Mouse (Mus musculus) embryo, embryonic 9.5 days (tissue): ENCODE measurements around the gene Ifi213.
"Not testable (repeated sequence)": the region's sequence is repeated elsewhere in the genome, so short reads cannot be mapped to it uniquely, and the experiment has no call there.

Source experiments
- DNase-seq: peaks from one replicate; pipeline ENCODE4 v3.0.0-alpha.2; 2017; ENCODE audit errors: extremely low spot score

Ifi213 gene

DNA sequence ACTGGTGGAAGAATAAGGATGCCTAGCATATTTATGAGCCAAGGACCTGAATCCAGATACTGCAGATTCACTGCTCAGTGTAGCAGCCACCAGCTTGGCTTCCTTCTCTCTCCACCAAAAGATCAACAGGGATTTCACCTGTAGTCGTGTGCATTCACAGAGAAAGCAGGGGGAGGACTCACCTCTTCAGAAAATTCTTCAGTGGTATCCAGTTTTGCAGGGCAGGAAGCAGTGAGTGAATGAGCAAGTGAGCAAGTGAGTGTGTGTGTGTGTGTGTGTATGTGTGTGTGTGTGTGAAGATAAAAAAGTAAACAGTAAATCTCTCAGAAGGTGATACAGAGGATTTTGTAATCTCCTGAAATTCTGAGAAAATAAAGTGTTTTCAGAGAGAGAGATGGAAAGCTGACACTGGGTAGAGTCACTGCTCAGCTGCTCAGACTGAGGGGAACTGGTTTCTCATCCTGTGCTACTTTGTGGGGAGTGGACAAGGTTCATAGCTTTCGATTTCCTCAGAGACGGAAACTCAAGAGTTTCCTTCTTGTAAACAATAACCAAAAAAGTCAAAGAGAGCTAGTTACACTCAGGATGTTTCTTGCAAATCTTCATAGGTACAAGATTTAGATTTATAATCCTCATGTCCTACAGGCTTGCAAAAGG, at the start of gene Ifi213:
Gene Ifi213 (minus strand): TSS at position 437 of the 657 bp plus-strand sequence.
- not testable (repeated sequence) for DNase-seq

DNA sequence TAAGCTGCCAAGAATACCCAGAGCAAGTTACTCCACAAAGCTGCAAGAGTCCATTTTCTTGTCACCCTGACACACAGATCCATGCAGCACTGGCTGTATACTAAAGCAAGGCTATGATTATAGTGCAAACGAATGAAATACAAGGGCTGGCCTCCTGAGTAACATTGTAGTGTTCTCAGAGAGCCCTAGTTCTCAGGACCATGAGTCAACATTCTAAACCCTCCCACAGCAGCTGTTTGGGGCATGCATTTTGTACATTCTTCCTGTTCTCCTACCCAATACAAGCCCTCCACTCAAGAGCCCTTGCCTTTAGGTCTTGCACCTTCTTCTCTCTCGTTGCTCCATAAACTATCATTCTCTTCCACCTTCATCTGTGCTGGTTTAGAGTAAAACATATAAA, 46.3 kb upstream of the Ifi213 start:
- no peak for DNase-seq

DNA sequence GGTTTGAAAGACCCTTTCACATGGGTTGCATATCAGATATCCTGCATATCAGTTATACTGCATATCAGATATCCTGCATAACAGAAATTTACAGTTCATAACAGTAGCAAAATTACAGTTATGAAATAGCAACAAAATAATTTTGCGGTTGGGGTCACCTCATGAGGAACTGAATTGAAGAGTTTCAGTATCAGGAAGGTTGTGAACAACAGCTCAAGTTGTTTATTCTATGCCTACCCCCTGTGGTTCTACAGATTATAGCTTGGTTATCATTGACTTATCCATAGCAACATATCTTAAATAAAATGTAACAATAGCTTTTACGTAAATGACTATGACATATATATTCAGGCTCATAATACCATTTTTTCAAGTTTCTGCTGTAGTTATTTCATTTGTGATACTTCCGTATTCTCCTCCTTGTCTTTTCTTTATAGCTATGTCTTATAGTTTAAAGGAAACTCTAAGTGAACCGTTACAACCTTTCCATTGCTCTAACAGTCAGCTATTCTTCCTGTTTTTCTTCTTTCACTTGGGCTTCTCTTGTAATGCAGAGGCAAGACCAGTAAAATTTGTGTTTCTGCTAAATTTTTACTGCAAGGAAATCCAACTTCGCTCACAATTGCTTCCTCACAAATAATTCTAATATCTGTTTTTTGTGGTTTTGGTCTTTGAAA, 35.0 kb upstream of the Ifi213 start:
- DNase-seq: no peak

DNA sequence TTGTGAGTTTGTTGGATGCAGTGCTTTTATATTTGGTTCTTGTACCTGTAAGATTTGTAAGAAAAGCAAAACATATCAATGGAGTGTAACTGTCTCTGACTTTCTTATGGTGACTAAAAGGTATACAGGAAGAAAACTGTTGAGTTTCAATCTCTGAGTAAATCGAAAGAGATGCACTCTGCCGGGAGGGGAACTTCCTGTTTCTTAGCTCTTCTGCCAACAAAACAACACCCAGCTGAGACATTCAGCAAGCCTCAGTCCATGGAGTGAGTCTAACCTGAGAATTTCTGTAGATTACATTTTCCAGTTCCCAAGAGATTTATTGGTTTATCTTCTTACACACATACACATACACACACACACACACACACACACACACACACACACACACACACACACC, 31.5 kb upstream of the Ifi213 start, which contains the start of gene Ifi209:
Gene Ifi209 (plus strand): TSS at position 296 of the 400 bp plus-strand sequence.
- not testable (repeated sequence) for DNase-seq

DNA sequence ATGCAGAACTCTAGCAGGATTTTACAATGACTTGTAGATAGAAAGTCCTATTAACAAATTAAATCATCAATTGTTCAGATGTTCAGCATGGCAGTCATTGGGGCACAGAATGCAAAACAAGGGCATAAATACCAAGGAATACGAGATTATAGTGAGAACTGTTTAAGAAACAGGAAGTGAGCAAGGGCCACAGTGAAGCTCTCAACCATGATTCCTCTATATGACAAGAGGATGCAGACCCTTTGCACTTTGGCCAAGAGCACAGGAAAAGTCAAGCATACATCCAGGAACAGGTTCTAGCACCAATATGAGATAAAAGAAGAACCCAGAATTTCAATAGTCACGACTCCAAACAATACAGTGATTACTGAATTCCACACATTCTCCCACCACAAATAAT, 27.6 kb upstream of the Ifi213 start:
- DNase-seq: no peak

DNA sequence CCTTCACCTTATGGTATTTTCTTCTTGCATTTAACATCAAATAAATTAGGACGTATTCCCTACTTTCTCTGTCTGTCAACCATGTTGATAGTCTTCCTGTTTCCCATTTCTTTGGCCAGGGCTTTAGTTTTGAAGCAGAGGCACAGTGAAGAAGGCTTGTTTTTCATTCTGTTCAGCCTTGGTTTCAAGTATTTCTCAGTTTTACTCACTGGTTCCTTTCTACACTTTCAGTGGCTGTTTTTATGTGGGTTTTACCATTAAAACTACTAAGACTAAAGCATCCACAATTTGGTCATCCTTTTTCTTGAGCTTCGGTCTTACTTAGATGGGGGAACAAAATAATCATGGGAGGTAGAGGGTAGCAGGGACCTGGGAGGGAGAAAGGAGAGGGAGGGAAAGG, 25.0 kb upstream of the Ifi213 start:
- DNase-seq: no peak

DNA sequence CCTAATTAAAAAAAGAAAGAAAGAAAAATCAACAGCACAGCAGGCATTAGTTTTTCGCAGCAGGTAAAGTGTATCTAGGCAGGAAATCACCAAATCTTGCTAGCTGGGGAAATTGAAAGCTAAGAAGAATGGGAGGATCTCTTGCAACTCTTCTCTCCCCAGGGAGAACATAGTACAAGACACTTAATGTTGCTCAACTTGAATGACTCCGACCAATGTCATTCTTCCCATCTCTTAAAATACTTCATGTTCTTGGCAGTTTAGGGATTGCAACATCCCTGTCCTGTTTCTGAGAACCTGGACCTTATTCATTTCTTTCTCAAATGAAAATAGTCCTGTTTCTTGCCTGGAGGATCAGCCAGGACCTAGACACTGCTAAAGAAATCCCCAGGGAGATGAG, 23.1 kb upstream of the Ifi213 start:
- DNase-seq: not testable (repeated sequence)

DNA sequence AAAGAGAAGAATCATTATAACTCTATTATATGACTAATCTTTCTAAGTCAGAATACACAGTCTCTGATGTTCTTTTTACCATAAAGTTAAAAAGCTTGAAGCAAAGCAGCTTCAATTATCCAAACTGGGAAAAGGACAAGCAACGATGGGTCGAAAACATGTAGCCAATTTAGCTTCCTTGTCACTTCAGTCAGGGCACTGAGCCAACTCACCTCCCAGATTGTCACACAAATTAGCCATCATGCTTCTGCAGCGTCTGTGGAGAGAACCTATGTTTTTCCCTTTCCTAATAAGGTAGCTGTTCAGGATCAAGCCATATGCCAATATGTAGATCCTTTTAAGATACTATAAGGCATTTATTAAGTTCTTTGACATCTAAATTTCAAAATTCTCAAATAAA, 11.2 kb upstream of the Ifi213 start:
- not testable (repeated sequence) for DNase-seq

DNA sequence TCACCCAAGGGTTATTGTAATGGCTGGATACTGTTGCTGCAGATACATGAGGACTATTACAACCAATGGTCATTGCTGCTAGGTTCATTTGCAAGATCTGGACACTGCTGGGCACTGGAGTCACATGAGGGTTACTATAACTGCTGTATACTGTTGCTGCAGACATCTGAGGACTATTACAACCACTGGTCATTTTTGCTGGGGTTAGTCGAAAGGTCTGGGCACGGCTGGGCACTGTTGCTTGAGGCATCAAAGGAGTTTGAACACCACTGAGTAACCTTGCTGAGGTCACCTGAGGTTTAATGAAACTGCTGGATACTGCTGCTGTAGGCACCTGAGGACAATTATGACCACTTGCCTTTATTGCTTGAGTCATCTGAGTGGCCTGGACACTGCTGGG, 9.4 kb downstream of the Ifi213 start:
- DNase-seq: not testable (repeated sequence)

DNA sequence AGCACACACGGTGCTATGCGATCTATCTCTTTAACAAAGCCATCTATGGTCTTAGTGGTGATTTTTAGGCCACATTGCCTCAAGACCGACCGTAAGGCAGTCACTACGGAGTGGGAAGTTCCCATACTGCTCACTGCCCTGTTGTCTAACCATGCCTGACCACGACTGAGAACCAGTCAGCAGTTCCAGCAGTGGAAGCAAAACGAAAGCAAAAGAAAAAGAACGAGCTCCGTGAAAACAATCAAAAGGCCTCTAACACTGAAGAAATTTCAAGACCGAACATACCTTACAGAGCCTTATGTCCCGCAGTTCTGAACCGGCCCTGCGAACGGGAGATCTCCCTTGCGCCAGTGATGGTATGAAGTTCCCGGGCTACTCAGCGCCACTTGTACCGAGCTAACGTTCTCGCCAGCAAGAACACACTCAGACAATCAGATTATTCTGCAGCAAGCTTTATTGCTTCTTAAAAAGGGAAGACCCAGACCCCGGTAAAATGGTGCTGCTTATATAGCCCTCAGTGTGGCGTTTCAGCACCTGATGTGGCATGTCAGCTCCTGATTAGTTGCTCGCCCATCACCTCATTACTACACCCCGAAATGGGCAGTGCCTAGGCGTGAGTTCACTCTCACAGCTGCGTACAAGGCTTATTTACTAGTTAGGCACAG, 19.0 kb downstream of the Ifi213 start:
- no peak for DNase-seq

DNA sequence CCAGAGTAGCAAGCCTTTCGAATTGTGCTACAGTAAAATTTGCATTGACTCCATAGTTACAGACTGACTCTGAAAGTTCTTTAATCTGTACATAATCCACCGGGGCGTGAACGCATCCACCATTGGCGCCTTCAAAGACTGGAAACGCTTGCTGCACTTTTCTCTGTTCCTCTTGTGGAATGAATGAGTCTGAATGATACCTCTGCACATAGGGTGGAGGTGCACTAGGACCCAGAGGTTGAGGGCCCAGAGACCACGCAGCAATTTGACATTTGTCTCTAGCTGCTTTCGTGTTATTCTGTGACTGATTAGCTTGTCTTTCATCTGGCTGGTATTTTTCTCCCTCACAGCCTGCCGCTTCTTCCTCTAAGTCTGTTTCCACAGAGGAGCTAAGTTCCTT, 20.0 kb downstream of the Ifi213 start:
- DNase-seq: no peak

DNA sequence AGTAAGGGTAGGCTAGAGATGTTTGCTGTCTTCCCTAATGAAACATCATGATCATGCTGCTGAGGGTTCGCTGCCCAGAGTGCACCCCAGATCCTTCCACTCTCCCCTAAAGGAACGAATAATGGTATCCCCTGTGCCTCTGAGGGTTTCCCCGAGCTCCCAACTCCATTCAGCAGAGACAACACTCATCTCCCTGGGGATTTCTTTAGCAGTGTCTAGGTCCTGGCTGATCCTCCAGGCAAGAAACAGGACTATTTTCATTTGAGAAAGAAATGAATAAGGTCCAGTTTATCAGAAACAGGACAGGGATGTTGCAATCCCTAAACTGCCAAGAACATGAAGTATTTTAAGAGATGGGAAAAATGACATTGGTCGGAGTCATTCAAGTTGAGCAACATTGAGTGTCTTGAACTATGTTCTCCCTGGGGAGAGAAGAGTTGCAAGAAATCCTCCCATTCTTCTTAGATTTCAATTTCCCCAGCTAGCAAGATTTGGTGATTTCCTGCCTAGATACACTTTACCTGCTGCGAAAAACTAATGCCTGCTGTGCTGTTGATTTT, 48.5 kb downstream of the Ifi213 start:
- DNase-seq: not testable (repeated sequence)

DNA sequence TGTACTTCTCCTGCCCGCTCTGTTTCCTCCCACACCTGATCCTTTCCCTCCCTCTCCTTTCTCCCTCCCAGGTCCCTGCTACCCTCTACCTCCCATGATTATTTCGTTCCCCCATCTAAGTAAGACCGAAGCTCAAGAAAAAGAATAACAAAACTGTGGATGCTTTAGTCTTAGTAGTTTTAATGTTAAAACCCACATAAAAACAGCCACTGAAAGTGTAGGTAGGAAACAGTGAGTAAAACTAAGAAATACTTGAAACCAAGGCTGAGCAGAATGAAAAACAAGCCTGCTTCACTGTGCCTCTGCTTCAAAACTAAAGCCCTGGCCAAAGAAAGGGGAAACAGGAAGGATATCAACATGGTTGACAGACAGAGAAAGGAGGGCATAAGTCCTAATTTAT, 50.3 kb downstream of the Ifi213 start:
- not testable (repeated sequence) for DNase-seq

DNA sequence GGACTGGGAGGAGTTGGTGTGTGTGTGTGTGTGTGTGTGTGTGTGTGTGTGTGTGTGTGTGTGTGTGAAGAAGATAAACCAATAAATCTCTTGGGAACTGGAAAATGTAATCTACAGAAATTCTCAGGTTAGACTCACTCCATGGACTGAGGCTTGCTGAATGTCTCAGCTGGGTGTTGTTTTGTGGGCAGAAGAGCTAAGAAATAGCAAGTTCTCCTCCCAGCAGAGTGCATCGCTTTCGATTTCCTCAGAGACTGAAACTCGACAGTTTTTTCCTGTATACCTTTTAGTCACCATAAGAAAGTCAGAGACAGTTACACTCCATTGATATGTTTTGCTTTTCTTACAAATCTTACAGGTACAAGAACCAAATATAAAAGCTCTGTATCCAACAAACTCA, 63.3 kb downstream of the Ifi213 start, which contains the start of gene Ifi214:
Gene Ifi214 (minus strand): TSS at position 167 of the 400 bp plus-strand sequence.
- not testable (repeated sequence) for DNase-seq

DNA sequence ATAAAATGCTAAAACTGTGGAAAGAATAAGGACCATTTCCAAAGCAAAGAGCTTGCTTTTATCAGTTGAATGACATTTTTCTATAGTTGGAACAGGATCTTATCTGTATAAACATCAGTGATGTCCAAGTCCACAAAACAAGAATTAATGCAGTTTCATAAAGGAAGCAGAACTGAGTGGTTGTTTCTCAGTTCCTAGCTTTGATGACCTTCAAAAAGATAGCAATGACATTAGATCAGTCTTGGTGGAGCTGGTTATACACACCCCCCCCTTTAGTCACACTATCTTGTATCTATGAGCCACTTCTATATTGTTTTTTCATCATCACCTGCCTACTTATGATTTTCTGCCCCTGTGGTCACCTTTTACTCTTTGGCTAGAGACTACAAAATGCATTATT, 77.6 kb downstream of the Ifi213 start:
- DNase-seq: no peak
